Mouse (Mus musculus): Measurements from ENCODE around the gene Asb1.

Gene Asb1

DNA sequence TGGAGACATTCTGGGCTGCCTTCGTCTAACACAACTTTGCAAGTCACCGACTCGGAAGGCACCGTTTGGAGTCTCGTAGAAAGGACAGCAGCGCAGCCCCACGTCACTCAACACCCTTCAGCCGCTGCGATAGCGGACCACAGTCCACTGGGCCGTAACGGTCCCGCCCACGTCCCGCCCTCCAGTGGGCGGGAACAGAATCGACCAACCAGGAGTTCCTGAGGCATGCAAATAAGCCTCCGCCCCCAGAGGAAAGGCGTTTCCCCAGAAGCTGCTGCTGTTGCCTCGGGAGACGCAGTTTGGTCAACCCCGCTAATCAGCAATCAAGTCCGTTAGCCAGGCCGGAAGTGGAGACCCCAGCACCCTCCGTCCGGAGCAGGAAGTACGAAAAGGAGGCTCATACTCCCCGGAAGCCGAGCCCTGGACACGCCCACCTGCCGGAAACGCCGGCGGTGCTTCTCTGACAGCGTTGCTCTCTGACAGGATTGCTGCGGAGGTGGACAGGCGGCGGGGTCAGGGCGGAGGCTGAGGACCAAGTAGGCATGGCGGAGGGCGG lies at the start of gene Asb1:
TSS of gene Asb1 (plus strand) at position 274 of the 556 bp plus-strand sequence.
- DNase-seq (ENCODE audit: low spot score in 2 of 2): peak; percentile 97 to 98

DNA sequence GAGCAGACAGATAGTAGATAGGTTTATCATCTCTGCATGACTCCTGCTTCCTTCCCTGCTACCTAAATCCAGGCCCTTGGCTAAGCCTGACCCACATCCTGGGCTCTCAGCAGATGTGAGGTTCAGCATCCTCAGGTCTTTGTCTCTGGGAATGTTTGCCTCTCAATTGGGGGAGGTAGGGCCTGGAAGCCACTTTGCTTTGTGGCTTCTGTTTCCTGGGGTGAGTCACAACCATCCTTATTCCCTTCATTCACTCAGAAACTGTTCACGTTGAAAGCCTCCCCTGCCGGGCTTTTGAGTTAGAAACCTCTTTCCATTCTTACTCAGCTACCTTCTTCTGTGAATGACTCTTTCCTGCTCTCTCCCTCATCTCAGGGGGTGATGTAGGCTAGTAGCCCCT lies 47.6 kb upstream of the Asb1 start:
- DNase-seq (ENCODE audit: low spot score in 2 of 2): no peak

DNA sequence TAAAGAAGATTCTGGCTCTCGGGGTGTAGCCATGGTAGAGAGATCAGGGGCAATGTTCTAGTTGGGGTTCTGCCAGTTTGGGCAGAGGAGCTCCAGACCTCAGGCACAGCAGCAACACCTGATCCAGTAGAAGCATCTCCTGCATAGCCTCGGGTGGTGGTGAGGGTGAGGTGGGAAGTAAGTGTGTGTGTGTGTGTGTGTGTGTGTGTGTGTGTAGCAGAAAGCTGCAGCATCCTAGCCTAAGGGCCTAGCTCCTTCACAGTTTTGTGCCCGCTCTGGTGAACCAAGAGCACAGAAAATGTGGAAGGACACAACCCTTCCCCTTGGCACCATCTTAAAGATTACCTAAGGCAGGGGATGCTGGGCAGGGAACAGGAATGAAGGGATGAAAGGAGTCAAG lies 46.4 kb upstream of the Asb1 start:
- no peak for DNase-seq (ENCODE audit: low spot score in 2 of 2)

DNA sequence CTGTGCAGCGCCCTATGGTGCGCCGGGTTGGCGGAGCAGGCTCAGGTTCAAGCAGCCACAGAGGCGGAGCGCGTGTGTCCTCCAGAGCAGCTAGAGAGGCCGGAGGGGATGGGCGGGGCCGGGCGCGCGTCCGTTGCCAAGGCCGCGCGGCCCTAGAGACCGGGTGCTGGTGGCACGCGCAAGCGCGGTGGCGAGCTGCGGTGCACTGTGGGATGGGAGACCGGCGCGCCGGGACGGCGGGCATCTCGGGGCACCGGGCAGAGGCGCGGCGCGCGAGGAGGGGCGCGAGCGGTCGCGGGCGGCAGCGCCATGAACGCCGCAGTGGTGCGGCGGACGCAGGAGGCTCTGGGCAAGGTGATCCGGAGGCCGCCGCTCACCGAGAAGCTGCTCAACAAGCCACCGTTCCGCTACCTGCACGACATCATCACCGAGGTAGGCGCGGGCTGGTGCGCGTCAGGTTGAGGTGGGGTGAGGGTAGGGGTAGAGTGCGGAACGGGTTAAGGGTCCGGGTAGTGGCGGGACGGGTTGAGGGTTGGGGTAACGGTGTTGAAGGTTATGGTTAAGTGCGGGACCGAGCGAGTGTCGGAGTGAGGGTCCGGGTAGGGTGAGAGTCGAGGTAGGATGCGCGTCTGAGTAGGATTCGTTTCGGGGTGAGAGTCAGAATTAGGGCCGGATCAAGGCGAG lies 45.7 kb upstream of the Asb1 start, which contains the start of gene Traf3ip1:
TSS of gene Traf3ip1 (plus strand) at position 191 of the 684 bp plus-strand sequence.
- peak; percentile 88 to 90 for DNase-seq (ENCODE audit: low spot score in 2 of 2)

DNA sequence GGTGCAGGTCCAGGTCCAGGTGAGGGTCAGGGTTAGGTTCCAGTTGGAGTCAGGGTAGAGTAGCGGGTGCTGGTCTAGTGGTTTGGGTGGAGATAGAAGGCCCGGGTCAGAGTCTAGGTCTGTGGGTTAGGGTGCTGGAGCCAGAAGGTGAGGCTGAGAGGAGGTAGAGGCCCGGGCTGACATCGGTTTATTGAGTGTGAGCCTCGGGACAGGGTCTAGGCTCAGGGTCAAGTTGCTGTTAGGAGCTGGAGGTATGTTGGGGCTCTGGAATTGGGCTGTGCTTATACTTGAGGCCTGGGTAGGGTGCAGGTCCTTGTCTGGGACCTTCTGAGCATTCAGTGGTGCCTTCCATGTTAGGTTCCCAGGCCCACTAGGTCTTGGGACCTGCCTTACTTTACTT lies 45.0 kb upstream of the Asb1 start:
- no peak for DNase-seq (ENCODE audit: low spot score in 2 of 2)

DNA sequence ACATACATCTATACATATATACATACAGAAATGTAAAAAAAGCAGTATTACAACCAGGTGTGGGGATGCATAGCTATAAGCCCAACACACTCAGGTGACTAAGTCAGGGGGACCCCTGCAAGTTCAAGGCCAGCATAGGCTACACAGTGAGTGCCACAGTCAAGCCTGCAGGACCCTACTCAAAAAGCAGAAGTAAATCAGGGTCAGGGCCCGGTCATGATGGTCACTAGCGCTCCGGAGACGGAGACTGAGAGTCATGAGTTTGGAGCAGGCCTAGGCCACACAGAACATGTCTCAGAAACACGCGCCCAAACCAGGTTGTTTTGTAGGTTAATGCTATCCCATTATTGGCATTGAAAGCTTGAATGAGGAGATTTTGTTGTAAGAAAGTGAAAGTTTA lies 41.8 kb upstream of the Asb1 start:
- DNase-seq (ENCODE audit: low spot score in 2 of 2): no peak

DNA sequence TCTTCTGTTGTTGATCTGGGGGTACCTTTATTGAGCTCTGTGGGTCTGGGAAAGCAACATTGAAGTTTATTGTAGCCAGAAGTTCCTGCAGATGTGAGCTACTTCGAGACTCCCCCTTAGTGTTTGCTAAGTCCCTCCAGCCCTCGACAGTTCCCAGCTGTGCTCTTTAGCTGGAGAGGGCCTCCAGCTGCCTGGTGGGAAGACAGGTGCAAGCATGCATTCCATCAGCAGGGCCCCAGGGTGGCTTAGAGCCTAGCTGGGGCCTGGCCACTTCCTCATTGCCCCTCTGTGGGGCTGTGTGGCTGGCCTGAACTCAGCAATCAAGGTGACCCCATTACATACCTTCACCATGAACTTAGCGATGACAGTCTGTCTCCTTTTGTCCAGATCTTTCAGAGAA lies 35.7 kb upstream of the Asb1 start:
- DNase-seq (ENCODE audit: low spot score in 2 of 2): no peak

DNA sequence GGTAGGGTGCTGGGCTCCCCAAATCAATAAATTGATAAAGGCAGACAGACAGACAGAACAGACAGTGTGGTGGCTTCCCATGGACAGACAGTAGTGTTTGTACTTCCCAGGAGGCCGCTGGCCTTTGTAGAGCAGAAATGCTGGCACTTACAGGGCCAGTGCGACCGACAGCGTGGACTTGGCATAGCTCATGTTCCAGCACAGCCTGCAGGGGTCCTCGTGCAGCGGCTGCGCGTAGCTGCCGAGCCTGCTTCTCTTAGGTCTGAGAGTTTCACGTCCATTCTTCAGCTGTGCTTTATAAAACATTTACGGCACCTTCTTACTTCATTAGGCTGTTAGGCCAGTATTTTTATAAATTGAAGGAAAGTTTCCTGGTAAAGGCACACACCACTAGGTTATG lies 25.4 kb upstream of the Asb1 start:
- no peak for DNase-seq (ENCODE audit: low spot score in 2 of 2)

DNA sequence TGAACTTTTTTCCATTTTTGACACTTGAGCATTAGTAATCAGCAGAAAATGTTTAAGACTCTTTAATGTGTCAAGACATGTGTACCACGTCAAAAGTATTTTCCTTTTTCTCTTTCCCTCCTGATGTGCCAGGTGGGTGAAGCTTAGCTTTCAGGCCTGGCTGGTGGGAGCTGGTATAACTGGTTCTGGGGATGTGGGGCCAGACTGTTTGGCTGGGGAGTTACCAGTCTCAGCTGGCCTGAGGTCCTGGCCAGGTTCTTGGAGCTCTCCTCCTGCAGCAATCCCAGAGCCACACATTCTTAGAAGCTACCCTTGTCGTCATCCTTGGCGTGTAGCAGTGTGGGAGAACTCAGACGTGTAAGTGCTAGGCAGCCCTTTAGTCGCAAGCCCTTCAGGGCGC lies 24.7 kb upstream of the Asb1 start:
- DNase-seq (ENCODE audit: low spot score in 2 of 2): no peak

DNA sequence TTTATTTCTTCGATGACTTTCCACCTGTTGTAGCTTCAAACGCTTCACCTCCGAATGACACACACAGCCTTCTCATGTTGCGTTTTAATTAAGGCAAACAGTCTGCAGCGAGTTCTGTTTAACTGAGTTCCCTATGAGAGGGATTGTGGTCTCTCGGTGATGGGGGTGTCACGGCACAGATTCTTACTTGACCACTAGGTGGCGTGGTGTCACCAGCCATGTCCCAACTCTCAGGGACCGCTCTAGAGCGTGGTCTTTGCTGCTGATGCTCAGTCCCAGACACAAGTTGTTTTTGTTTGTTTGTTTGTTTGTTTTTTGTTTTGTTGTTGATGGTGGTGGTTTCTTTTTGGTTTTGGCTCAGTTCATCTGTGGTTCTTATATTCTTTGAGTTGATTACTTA lies 16.6 kb upstream of the Asb1 start:
- DNase-seq (ENCODE audit: low spot score in 2 of 2): peak; percentile 41 to 44

DNA sequence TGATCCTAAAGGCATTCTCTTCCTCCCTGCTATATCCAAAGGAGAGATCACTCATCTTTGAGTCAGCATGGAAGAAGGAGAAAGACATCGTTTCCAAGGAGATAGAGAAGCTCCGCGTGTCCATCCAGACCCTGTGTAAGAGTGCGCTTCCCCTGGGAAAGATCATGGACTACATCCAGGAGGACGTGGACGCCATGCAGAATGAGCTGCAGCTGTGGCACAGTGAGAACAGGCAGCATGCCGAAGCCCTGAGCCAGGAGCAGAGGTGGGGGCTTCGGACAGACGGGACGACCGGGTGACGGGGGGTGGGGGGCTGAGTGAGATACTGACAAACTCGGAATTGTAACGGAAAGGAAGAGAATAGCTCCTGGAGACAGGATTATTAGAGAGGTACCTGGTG lies 14.5 kb upstream of the Asb1 start:
- peak; percentile 13 to 15 for DNase-seq (ENCODE audit: low spot score in 2 of 2)

DNA sequence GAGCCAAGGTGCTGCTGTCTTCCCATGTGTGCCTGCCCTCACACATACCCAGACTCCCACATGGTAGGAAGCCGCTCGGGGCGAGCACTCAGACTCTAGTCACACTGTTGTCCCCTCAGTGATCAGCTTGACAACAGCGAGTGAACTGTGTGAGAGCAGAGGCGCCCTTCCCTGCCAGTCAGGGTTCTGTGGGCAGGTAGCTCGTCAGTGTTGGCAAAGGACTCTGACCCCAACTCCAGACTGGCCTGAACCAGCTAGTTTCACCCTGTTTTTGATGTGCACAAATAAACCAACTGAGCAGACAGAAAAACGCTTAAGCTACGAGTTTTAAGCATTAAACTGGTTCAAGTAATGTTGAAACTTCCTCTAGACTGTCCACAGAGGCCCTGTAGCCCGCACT lies 10.2 kb upstream of the Asb1 start:
- DNase-seq (ENCODE audit: low spot score in 2 of 2): no peak

DNA sequence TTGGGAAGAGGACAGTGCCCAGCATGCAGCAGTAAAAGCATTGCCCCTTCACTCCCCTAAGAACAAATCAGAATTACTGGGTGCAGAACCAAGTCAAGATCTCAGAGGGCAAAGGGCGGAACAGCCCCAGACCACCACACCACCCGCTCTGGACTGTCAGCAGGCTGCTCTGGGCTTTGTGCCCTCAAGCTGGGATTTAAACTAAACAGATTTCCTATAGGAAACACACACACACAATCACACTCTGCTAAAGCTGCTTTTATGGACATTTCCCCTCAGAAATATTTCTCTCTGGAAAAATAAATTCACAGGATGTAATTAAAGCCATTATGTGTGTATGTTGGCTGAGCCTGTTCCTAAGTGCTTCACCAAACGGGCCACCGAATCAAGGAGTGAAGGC lies 8.1 kb upstream of the Asb1 start:
- no peak for DNase-seq (ENCODE audit: low spot score in 2 of 2)

DNA sequence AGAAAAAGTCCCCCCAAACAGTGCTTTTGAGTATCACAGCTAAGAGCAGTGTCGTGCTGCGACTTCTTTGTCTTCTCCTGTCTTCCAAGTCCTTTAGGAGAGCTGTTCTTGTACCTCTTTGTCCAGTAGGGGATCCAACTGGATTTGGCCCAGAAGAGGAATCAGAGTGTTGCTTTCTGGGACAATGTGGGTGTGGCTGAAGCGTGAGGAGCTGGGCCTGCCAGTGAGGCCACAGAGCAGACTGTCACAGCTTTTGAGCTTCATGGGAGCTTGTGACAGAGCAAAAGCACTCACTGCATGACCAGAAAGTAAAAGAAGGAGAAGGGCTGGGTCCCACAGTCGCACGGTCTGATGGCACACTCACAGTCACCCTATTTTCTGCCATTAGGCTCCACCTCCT lies 7.5 kb upstream of the Asb1 start:
- DNase-seq (ENCODE audit: low spot score in 2 of 2): peak in 1 of 2 experiments; percentile 19

DNA sequence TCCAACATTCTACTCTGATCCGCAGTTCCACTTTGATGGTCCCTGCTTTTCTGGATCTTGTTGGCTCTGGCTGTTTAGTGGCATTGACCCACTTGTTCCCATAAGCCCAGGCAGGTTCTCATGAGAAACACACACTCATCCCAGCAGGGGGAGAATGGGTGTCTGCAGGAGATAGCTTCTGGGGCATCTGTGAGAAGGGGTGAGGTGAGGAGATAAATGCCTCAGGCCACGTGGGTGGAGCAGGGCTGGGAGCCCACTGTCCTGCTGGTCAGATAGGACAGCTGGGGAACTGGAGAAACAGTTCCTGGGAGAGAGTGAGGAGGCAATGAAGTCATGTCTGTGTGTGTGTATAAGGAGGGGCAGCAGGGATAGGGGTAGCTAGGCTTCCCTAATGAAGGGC lies 6.9 kb upstream of the Asb1 start:
- no peak for DNase-seq (ENCODE audit: low spot score in 2 of 2)

DNA sequence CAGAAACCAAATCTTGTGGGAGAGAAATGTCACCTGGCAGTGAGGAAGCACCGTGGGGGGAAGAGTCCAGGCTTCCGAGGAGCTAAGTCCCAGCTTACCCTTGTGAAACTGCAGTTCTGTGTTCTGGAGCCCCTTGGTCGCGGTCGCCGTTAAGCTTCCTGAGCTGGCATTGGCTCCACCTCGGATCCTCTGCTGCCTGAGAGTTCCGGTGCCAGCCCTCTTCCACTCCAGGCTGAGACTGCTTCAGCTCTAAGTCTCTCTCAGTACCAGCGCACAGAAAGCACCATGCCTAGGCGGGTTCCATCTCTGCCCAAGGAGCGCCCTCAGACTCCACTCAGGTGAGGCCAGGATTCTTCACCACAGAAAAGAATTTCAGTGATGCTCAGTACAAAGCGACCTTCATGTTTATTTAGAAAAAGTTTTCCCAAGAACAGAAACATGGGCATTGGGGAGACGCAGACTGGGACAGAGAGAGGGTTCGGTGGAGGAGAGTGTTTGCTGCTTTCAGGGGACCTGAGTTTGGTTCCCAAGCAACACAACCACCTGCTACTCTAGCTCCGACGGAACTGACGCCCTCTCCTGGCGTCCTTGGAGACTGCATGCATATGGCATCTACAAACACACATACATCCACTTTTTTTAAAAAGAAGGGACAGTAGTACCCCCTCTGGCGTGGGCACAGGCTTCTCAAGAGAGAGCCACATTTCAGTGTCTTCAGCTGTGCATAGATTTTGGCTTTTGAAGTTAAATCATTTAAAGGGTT lies 6.2 kb upstream of the Asb1 start:
- DNase-seq (ENCODE audit: low spot score in 2 of 2): no peak

DNA sequence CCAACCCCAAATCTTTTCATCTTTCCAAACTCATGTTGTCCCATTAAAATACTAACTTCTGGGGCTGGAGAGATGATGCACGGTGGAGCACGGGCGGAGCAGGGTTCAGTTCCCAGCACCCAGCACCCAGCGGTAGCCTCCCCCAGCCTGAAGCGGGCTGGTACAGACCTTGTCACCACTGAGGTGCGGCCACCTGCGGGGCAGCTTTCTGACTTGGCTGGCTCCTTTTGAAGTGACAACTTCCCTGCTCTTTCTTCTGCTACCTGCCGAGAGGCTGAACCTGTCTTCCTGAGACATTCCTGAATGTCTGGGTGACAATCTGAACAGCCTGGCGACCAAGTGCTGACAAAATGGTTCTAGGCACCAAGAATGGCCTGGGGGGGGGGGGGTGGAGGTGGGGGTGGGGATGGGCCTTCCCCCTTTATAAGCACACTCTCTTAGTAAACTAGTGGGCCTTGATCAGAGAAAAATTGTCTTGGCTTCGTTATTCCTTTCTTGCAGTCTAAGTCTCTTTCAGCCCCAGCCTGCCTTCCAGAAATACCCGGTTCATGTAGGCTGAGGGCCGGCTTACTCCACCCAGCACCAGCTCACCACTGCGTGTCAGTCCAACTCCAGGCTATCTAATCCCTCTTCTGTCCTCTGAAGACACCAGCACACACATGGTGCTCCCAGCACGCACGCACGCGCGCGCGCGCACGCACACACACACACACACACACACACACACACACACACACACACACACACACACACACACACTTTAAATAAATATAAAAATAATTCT lies 2.4 kb upstream of the Asb1 start:
- no peak for DNase-seq (ENCODE audit: low spot score in 2 of 2)

DNA sequence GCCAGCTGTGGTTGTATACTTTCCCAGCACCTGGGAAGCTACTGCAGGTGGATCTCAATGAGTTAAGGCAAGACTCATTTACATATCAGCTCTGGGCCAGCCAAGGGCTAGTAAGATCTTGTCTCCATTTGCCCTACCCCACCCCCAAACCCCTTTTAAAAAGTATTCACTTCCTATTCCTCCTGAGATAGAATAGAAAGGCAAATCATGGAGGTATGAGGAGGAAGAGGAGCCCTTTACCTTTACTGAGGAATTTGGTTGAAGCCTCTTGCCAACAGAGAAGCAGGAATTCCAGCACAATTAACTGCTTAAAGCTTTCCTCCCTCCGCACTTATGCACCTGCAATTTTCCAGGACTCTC lies 1.8 kb upstream of the Asb1 start:
- DNase-seq (ENCODE audit: low spot score in 2 of 2): no peak

DNA sequence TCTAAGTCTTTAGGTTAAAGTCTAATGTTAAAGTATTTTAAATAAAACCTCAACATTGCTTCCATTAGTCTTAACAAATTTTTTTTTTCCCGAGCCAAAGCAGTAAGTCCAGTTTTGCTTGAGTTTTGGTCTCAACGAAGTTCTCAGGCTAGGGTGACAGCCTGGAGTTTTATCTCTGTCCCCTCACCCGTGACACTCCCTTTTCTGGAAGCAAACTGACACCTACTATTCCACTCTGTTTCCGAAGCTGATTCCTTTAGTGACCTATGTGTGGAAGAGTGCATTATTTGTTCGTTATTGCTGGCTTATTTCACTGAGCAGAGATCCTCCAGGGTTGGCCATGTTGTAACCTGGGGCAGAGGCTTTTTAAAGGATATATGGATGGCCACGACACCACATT lies 1.1 kb upstream of the Asb1 start:
- DNase-seq (ENCODE audit: low spot score in 2 of 2): no peak

DNA sequence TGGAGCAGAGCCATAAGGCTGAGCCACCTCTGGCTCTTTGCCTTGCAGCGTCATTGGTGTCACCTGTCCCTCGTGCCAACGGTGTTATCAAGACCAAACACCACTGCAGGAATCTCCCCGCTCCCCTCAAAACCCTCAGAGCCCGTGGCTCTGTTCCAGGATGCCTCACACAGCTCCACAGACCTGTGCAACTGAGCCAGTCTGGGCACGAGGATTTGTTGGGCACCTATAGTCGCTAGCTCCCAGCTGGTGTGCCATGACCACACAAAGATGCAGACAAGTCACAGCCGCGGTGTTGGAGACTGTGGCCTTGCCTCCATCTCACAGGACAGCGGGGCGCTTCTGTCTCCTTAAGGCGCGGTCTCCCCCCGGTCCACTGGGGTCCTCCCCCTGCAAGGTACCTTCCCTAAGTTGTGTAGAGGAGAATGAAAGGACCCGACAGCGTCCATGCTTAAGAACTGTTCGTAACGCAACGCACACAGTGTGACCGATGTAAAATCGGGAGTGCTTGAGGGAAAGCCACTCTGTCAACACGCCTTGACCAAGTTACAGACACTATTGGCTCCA lies 557 bp upstream of the Asb1 start:
- no peak for DNase-seq (ENCODE audit: low spot score in 2 of 2)

DNA sequence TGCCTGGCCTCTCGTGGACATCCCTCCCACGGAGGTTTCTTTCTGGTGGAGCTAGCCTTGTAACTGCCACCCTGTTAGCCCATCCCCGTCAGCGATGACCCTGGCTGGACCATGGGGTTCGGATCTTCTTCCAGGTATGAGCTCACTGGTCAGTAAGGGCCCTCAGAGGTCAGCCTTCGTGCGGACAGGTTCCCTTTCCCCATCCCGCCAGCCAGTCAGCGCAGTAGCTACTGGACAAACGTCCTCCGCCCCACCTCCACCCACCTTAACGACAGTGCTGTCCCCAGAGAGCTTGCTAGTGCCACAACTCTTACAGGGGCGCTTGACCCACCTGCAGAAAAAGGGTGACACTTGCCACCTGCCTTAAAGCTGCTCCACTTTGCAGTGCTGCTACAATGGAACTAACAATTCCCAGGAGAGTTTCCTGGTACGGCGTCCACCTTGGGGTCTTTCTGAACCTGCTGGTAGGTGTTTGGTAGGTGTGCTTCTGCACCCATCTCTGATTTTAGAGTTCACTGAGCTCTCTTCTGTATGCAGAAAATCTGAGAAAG lies 773 bp downstream of the Asb1 start:
- DNase-seq (ENCODE audit: low spot score in 2 of 2): peak in 1 of 2 experiments; percentile 16

DNA sequence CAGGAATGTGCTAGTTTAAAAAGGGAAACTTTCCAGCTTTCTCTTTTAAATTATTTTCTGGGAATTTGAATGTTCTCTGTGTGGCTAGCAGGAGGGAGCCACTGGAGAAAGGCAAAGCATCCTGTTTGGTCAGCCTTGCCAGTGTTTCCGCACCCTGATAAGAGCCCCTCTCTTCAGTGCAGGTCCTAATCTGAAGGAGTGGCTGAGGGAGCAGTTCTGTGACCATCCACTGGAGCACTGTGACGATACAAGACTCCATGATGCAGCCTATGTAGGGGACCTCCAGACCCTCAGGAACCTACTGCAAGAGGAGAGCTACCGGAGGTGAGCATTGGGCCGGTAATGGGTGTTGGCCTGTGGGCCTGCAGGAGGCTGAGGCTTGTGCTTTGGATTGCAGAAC lies 3.6 kb downstream of the Asb1 start:
- DNase-seq (ENCODE audit: low spot score in 2 of 2): no peak

All from heart, adult 9 months (tissue).